Mouse (Mus musculus): ENCODE data around the gene Eif4g1.

- TF ChIP-seq CTCF (IDR thresholded peaks at IDR 0.05; ENCODE audit: low read depth): no peak
- TF ChIP-seq EP300 (IDR thresholded peaks at IDR 0.05; ENCODE audit: low read depth): no peak
These were observed 16.2 kb upstream of the Eif4g1 start for GRCm38 (mm10) chr16:20651947-20652310.

Measured in liver, embryonic 14.5 days (tissue).